Mouse (Mus musculus): ENCODE measurements around the gene Tsfm. TPM values are rescaled to one million over a fixed set of nuclear protein-coding genes. Genes with fewer than 3 reads are reported as not detected.
A peak's percentile ranks its signal among the peaks of the same experiment; 100 is the strongest.

The Tsfm gene
- polyA plus RNA-seq, 1 experiment = 35.4 TPM

- peaks cover 4% of the 10 kb centered on the region for H3K36me3 ChIP-seq (replicated peaks; ENCODE audit: low read length)
- peak overlapping the region; percentile 93 for H3K4me3 ChIP-seq (replicated peaks)
- peaks cover 14% of the 10 kb centered on the region for H3K9me3 ChIP-seq
- peaks cover 78% of the 10 kb centered on the region for H3K27me3 ChIP-seq (replicated peaks)
- H3K4me1 ChIP-seq = peaks cover 36% of the 10 kb centered on the region
- TF ChIP-seq GATA1 (IDR thresholded peaks at IDR 0.05; ENCODE audit: borderline replicate concordance, low read length) (no peak), FLI1 (IDR thresholded peaks at IDR 0.05; ENCODE audit: low read length) (no peak)
Observed at GRCm38 (mm10) chr10:127058708-127059107, 28.1 kb upstream of the Tsfm start.

- H3K9me3 ChIP-seq = peaks cover 14% of the 10 kb centered on the region
- peak overlapping the region; percentile 30 for H3K4me3 ChIP-seq (replicated peaks)
- peaks cover 33% of the 10 kb centered on the region for H3K4me1 ChIP-seq
- peaks cover 4% of the 10 kb centered on the region for H3K36me3 ChIP-seq (replicated peaks; ENCODE audit: low read length)
- peaks cover 81% of the 10 kb centered on the region for H3K27me3 ChIP-seq (replicated peaks)
- no peak for TF ChIP-seq FLI1 (IDR thresholded peaks at IDR 0.05; ENCODE audit: low read length)
- no peak for TF ChIP-seq GATA1 (IDR thresholded peaks at IDR 0.05; ENCODE audit: borderline replicate concordance, low read length)
Observed at GRCm38 (mm10) chr10:127058161-127058560, 27.5 kb upstream of the Tsfm start.

GRCm38 (mm10) chr10:127056490-127056889 lies 25.9 kb upstream of the Tsfm start:
- TF ChIP-seq FLI1 (IDR thresholded peaks at IDR 0.05; ENCODE audit: low read length) (no peak), GATA1 (IDR thresholded peaks at IDR 0.05; ENCODE audit: borderline replicate concordance, low read length) (no peak)
- Histone ChIP-seq H3K27me3 (replicated peaks) (peaks cover 91% of the 10 kb centered on the region), H3K4me1 (peaks cover 34% of the 10 kb centered on the region), H3K36me3 (replicated peaks; ENCODE audit: low read length) (peaks cover 4% of the 10 kb centered on the region), H3K4me3 (replicated peaks) (no peak overlapping the region), H3K9me3 (peaks cover 14% of the 10 kb centered on the region)

- no peak for TF ChIP-seq GATA1 (IDR thresholded peaks at IDR 0.05; ENCODE audit: borderline replicate concordance, low read length)
- no peak for TF ChIP-seq FLI1 (IDR thresholded peaks at IDR 0.05; ENCODE audit: low read length)
- Histone ChIP-seq H3K36me3 (replicated peaks; ENCODE audit: low read length) (peaks cover 4% of the 10 kb centered on the region), H3K27me3 (replicated peaks) (peaks cover 91% of the 10 kb centered on the region), H3K9me3 (peaks cover 14% of the 10 kb centered on the region), H3K4me3 (replicated peaks) (no peak overlapping the region), H3K4me1 (peaks cover 38% of the 10 kb centered on the region)
Observed at GRCm38 (mm10) chr10:127055406-127055805, 24.8 kb upstream of the Tsfm start.

- peaks cover 92% of the 10 kb centered on the region for H3K27me3 ChIP-seq (replicated peaks)
- H3K9me3 ChIP-seq = peaks cover 14% of the 10 kb centered on the region
- TF ChIP-seq FLI1 (IDR thresholded peaks at IDR 0.05; ENCODE audit: low read length) (no peak), GATA1 (IDR thresholded peaks at IDR 0.05; ENCODE audit: borderline replicate concordance, low read length) (no peak)
- peaks cover 42% of the 10 kb centered on the region for H3K4me1 ChIP-seq
- H3K4me3 ChIP-seq (replicated peaks) = no peak overlapping the region
- peaks cover 4% of the 10 kb centered on the region for H3K36me3 ChIP-seq (replicated peaks; ENCODE audit: low read length)
Observed at GRCm38 (mm10) chr10:127054646-127055045, 24.0 kb upstream of the Tsfm start.

- H3K4me3 ChIP-seq (replicated peaks) = peak overlapping the region; percentile 83
- H3K4me1 ChIP-seq = peaks cover 48% of the 10 kb centered on the region
- TF ChIP-seq FLI1 (IDR thresholded peaks at IDR 0.05; ENCODE audit: low read length) = no peak
- no peak for TF ChIP-seq GATA1 (IDR thresholded peaks at IDR 0.05; ENCODE audit: borderline replicate concordance, low read length)
- H3K9me3 ChIP-seq = no peaks in the 10 kb centered on the region
- peaks cover 71% of the 10 kb centered on the region for H3K27me3 ChIP-seq (replicated peaks)
- H3K36me3 ChIP-seq (replicated peaks; ENCODE audit: low read length) = peaks cover 8% of the 10 kb centered on the region
Observed at GRCm38 (mm10) chr10:127050119-127050474, 19.5 kb upstream of the Tsfm start.

- peaks cover 66% of the 10 kb centered on the region for H3K27me3 ChIP-seq (replicated peaks)
- peaks cover 48% of the 10 kb centered on the region for H3K4me1 ChIP-seq
- no peaks in the 10 kb centered on the region for H3K9me3 ChIP-seq
- H3K36me3 ChIP-seq (replicated peaks; ENCODE audit: low read length) = peaks cover 14% of the 10 kb centered on the region
- TF ChIP-seq GATA1 (IDR thresholded peaks at IDR 0.05; ENCODE audit: borderline replicate concordance, low read length) (no peak), FLI1 (IDR thresholded peaks at IDR 0.05; ENCODE audit: low read length) (no peak)
- H3K4me3 ChIP-seq (replicated peaks) = peak overlapping the region; percentile 83
Observed at GRCm38 (mm10) chr10:127049395-127050118, 18.9 kb upstream of the Tsfm start.

- Histone ChIP-seq H3K4me1 (peaks cover 48% of the 10 kb centered on the region), H3K4me3 (replicated peaks) (peak overlapping the region; percentile 83), H3K9me3 (no peaks in the 10 kb centered on the region), H3K27me3 (replicated peaks) (peaks cover 59% of the 10 kb centered on the region), H3K36me3 (replicated peaks; ENCODE audit: low read length) (peaks cover 17% of the 10 kb centered on the region)
- TF ChIP-seq GATA1 (IDR thresholded peaks at IDR 0.05; ENCODE audit: borderline replicate concordance, low read length) (no peak), FLI1 (IDR thresholded peaks at IDR 0.05; ENCODE audit: low read length) (no peak)
Observed at GRCm38 (mm10) chr10:127048608-127049394, 18.2 kb upstream of the Tsfm start.

GRCm38 (mm10) chr10:127047954-127048353 lies 17.3 kb upstream of the Tsfm start, which contains the start of gene Cyp27b1:
TSS of gene Cyp27b1 (plus strand) at chr10:127048250.
- no peak for TF ChIP-seq GATA1 (IDR thresholded peaks at IDR 0.05; ENCODE audit: borderline replicate concordance, low read length)
- no peak for TF ChIP-seq FLI1 (IDR thresholded peaks at IDR 0.05; ENCODE audit: low read length)
- H3K36me3 ChIP-seq (replicated peaks; ENCODE audit: low read length) = peaks cover 22% of the 10 kb centered on the region
- peak within 1 kb of the TSS; percentile 83 for H3K4me3 ChIP-seq (replicated peaks)
- no peaks in the 10 kb centered on the region for H3K9me3 ChIP-seq
- peaks cover 55% of the 10 kb centered on the region for H3K4me1 ChIP-seq
- H3K27me3 ChIP-seq (replicated peaks) = peaks cover 53% of the 10 kb centered on the region

- no peaks in the 10 kb centered on the region for H3K9me3 ChIP-seq
- H3K27me3 ChIP-seq (replicated peaks) = peaks cover 33% of the 10 kb centered on the region
- peaks cover 42% of the 10 kb centered on the region for H3K4me1 ChIP-seq
- H3K36me3 ChIP-seq (replicated peaks; ENCODE audit: low read length) = peaks cover 22% of the 10 kb centered on the region
- H3K4me3 ChIP-seq (replicated peaks) = no peak overlapping the region
- TF ChIP-seq FLI1 (IDR thresholded peaks at IDR 0.05; ENCODE audit: low read length) (no peak), GATA1 (IDR thresholded peaks at IDR 0.05; ENCODE audit: borderline replicate concordance, low read length) (no peak)
Observed at GRCm38 (mm10) chr10:127043187-127043586, 12.5 kb upstream of the Tsfm start.

Measured in megakaryocyte, embryonic 14.5 days (primary cell).